Comparison of ENCODE assay signal across 13 mouse cellular contexts in genomic region chr6:94680760-94681445, GRCm38 (mm10). TPM values are rescaled to one million over a fixed set of nuclear protein-coding genes. Genes with fewer than 3 reads are reported as not detected.
DNase-seq lines count a peak whose midpoint lies in the region; ATAC-seq and TF ChIP-seq lines count a peak whose summit lies in the region.
"Had no signal": no experiment of that assay in that cellular context is flagged by ENCODE, and none has a peak within 500 bp of the region (broad histone marks: within the 10 kb centered on the region; RNA-seq: fewer than 3 reads in every experiment).

No protein-coding gene starts in this region.

- peak overlapping the region; percentile 26; the same call in 1 of the 2 replicates for H3K27ac ChIP-seq in hindbrain, embryonic 14.5 days
- no peak overlapping the region for H3K27ac ChIP-seq in hindbrain, embryonic 11.5 days (ENCODE audit: low read depth, low read length)
- H3K27ac ChIP-seq in thymus, adult 2 months (ENCODE audit: control insufficient read depth, insufficient read depth, low read length), result peak overlapping the region; percentile 89
- H3K27ac ChIP-seq in hindbrain, postnatal 0 days, result peak overlapping the region; percentile 59; the same call in 1 of the 2 replicates
- peak overlapping the region; percentile 72; the same call in 1 of the 2 replicates for H3K27ac ChIP-seq in stomach, embryonic 14.5 days (ENCODE audit: low read length)

- WGBS in hindbrain, embryonic 14.5 days, result 62% methylated on average over 5 of the region's 5 CpGs
- WGBS in hindbrain, embryonic 11.5 days, result 71% methylated on average over 5 of the region's 5 CpGs
- 8% methylated on average over 5 of the region's 5 CpGs for WGBS in thymus, adult 2 months
- WGBS in hindbrain, postnatal 0 days, result 54% methylated on average over 5 of the region's 5 CpGs
- 47% methylated on average over 5 of the region's 5 CpGs for WGBS in stomach, embryonic 14.5 days

- H3K9me3 ChIP-seq in hindbrain, embryonic 14.5 days (ENCODE audit: control insufficient read depth, low read length), result no peaks in the 10 kb centered on the region
- H3K9me3 ChIP-seq in hindbrain, embryonic 11.5 days (ENCODE audit: control insufficient read depth, low read length), result no peaks in the 10 kb centered on the region
- no peaks in the 10 kb centered on the region for H3K9me3 ChIP-seq in hindbrain, postnatal 0 days (ENCODE audit: low read length)
- H3K9me3 ChIP-seq in stomach, embryonic 14.5 days (ENCODE audit: control insufficient read depth, low read depth, low read length), result no peaks in the 10 kb centered on the region
- H3K9me3 ChIP-seq: limb, embryonic 15.5 days had no signal

- DNase-seq in hindbrain, embryonic 14.5 days (ENCODE audit: low spot score), result no peak
- no peak for DNase-seq in hindbrain, embryonic 11.5 days (ENCODE audit: low spot score)
- DNase-seq in thymus, adult 2 months, result no peak
- DNase-seq in thymus, adult 18-20 months, result no peak
- DNase-seq in hindbrain, postnatal 0 days (ENCODE audit: low spot score), result no peak
- no peak for DNase-seq in lung, postnatal 4 days
- DNase-seq in adrenal gland, postnatal 4 days (ENCODE audit: low spot score in 2 of 2), result no peak
- DNase-seq: adrenal gland, adult 8-10 months; cerebellum, adult 9-11 months; heart, adult 11 months; retina, postnatal 1 day had no signal

- no peaks in the 10 kb centered on the region for H3K36me3 ChIP-seq in hindbrain, embryonic 14.5 days (replicated peaks; ENCODE audit: control insufficient read depth, insufficient read depth)
- no peaks in the 10 kb centered on the region for H3K36me3 ChIP-seq in hindbrain, embryonic 11.5 days (ENCODE audit: control insufficient read depth, insufficient read depth, low read length)
- H3K36me3 ChIP-seq in thymus, adult 2 months (ENCODE audit: control insufficient read depth, insufficient read depth, low read length), result no peaks in the 10 kb centered on the region
- H3K36me3 ChIP-seq in hindbrain, postnatal 0 days (ENCODE audit: insufficient read depth, low read length), result no peaks in the 10 kb centered on the region
- no peaks in the 10 kb centered on the region for H3K36me3 ChIP-seq in stomach, embryonic 14.5 days (ENCODE audit: control insufficient read depth, insufficient read depth, low read length)
- H3K36me3 ChIP-seq: limb, embryonic 15.5 days had no signal

- no peaks in the 10 kb centered on the region for H3K27me3 ChIP-seq in hindbrain, embryonic 14.5 days (ENCODE audit: control insufficient read depth, insufficient read depth, low read length)
- H3K27me3 ChIP-seq in hindbrain, embryonic 11.5 days (ENCODE audit: control insufficient read depth, insufficient read depth, low read length), result no peaks in the 10 kb centered on the region
- no peaks in the 10 kb centered on the region for H3K27me3 ChIP-seq in thymus, adult 2 months (ENCODE audit: control insufficient read depth, insufficient read depth, low read length)
- no peaks in the 10 kb centered on the region for H3K27me3 ChIP-seq in hindbrain, postnatal 0 days (ENCODE audit: insufficient read depth, low read length)
- H3K27me3 ChIP-seq in stomach, embryonic 14.5 days (ENCODE audit: control insufficient read depth, insufficient read depth, low read length), result no peaks in the 10 kb centered on the region
- H3K27me3 ChIP-seq: limb, embryonic 15.5 days had no signal

- no peak overlapping the region for H3K9ac ChIP-seq in hindbrain, embryonic 14.5 days
- no peak overlapping the region for H3K9ac ChIP-seq in hindbrain, embryonic 11.5 days (ENCODE audit: low read depth, low read length)
- H3K9ac ChIP-seq in hindbrain, postnatal 0 days (replicated peaks; ENCODE audit: low read length), result no peak overlapping the region
- no peak overlapping the region; the same call in 1 of the 2 replicates for H3K9ac ChIP-seq in stomach, embryonic 14.5 days (replicated peaks; ENCODE audit: low read depth, low read length)
- H3K9ac ChIP-seq: limb, embryonic 15.5 days had no signal

- no peak for TF ChIP-seq CTCF in thymus, adult 2 months (IDR thresholded peaks at IDR 0.05; ENCODE audit: borderline replicate concordance, control insufficient read depth, extremely low read depth, insufficient read depth, low read length, poor library complexity)
- TF ChIP-seq CTCF in hindbrain, postnatal 0 days (IDR thresholded peaks at IDR 0.05; ENCODE audit: low read depth), result no peak

- TF ChIP-seq POLR2A in thymus, adult 2 months (IDR thresholded peaks at IDR 0.05; ENCODE audit: control insufficient read depth, extremely low read depth, insufficient read depth, low read length, poor library complexity), result no peak

- ATAC-seq in hindbrain, embryonic 14.5 days (ENCODE audit: low FRiP score), result no peak
- no peak for ATAC-seq in hindbrain, embryonic 11.5 days (ENCODE audit: low FRiP score)
- ATAC-seq in hindbrain, postnatal 0 days, result no peak
- no peak for ATAC-seq in stomach, embryonic 14.5 days (ENCODE audit: insufficient number of reproducible peaks, insufficient read depth, low FRiP score, low read depth)

- H3K4me3 ChIP-seq in hindbrain, embryonic 14.5 days (replicated peaks; ENCODE audit: low read length), result no peak overlapping the region
- no peak overlapping the region for H3K4me3 ChIP-seq in hindbrain, embryonic 11.5 days (ENCODE audit: low read depth, low read length)
- peak overlapping the region; percentile 41 for H3K4me3 ChIP-seq in thymus, adult 2 months (ENCODE audit: control insufficient read depth, insufficient read depth, low read length)
- H3K4me3 ChIP-seq in hindbrain, postnatal 0 days (ENCODE audit: low read length), result peak overlapping the region; percentile 12; the same call in 1 of the 2 replicates
- H3K4me3 ChIP-seq in stomach, embryonic 14.5 days (ENCODE audit: low read depth, low read length), result no peak overlapping the region
- H3K4me3 ChIP-seq: limb, embryonic 15.5 days had no signal

- H3K4me2 ChIP-seq in hindbrain, embryonic 14.5 days (replicated peaks), result peak overlapping the region; percentile 32
- no peak overlapping the region for H3K4me2 ChIP-seq in hindbrain, embryonic 11.5 days (replicated peaks; ENCODE audit: low read depth, low read length)
- peak overlapping the region; percentile 42 for H3K4me2 ChIP-seq in hindbrain, postnatal 0 days (ENCODE audit: low read depth, low read length)
- peak overlapping the region; percentile 32 for H3K4me2 ChIP-seq in stomach, embryonic 14.5 days (replicated peaks; ENCODE audit: low read depth, low read length)

- H3K4me1 ChIP-seq in hindbrain, embryonic 14.5 days (replicated peaks; ENCODE audit: control insufficient read depth, insufficient read depth, low read length), result peaks cover 56% of the 10 kb centered on the region
- H3K4me1 ChIP-seq in hindbrain, embryonic 11.5 days (replicated peaks; ENCODE audit: control insufficient read depth, insufficient read depth, low read length), result peaks cover 4% of the 10 kb centered on the region; the same call in 1 of the 2 replicates
- H3K4me1 ChIP-seq in thymus, adult 2 months (replicated peaks; ENCODE audit: control insufficient read depth, insufficient read depth, low read length), result peaks cover 73% of the 10 kb centered on the region
- H3K4me1 ChIP-seq in hindbrain, postnatal 0 days (ENCODE audit: insufficient read depth, low read length), result peaks cover 27% of the 10 kb centered on the region
- H3K4me1 ChIP-seq in stomach, embryonic 14.5 days (ENCODE audit: control insufficient read depth, insufficient read depth, low read length), result peaks cover 91% of the 10 kb centered on the region

RNA-seq across cellular contexts. Expression of gene Lrig1, which starts 19.1 kb away (rescaled TPM):
- polyA plus RNA-seq in hindbrain, embryonic 14.5 days (2014; fragmentation: Nextera tagmentation; extraction: Ambion mirVana), result 22.3 and 30.2 TPM in 2 replicates
- 18.0 and 20.2 TPM in 2 replicates for polyA plus RNA-seq in hindbrain, embryonic 11.5 days (2014; fragmentation: Nextera tagmentation; extraction: Ambion mirVana)
- polyA plus RNA-seq in thymus, adult 2 months (2012; rRNA removed), result 58.7 and 62.1 TPM in 2 replicates
- total RNA-seq in hindbrain, postnatal 0 days (2014; rRNA removed), result 131 and 146 TPM in 2 replicates
- 23.0 and 27.8 TPM in 2 replicates for polyA plus RNA-seq in hindbrain, postnatal 0 days (2015; fragmentation: Nextera tagmentation; extraction: Ambion mirVana)
- polyA plus RNA-seq in stomach, embryonic 14.5 days (2014; fragmentation: Nextera tagmentation; extraction: Ambion mirVana), result 49.3 and 51.7 TPM in 2 replicates
- 10 to 100 TPM; 14.5 to 15.3 TPM for total RNA-seq in adrenal gland, postnatal 4 days (2021)

Comparison
In these comparisons a context has a peak if more than half of its experiments do, and no peak if none do; other contexts are left out.
1. H3K4me3 ChIP-seq: peak in thymus, adult 2 months (single experiment) and hindbrain, postnatal 0 days (single experiment); none in hindbrain, embryonic 14.5 days (single experiment), hindbrain, embryonic 11.5 days (single experiment) and stomach, embryonic 14.5 days (single experiment).